9 mouse cellular contexts compared by ENCODE assay signal in genomic region chr4:109116938-109117337, GRCm38 (mm10).
DNase-seq lines count a peak whose midpoint lies in the region; ATAC-seq and TF ChIP-seq lines count a peak whose summit lies in the region.
"Had no signal": no experiment of that assay in that cellular context is flagged by ENCODE, and none has a peak within 500 bp of the region (broad histone marks: within the 10 kb centered on the region; RNA-seq: fewer than 3 reads in every experiment).

No protein-coding gene starts in this region.

- no peak for ATAC-seq in midbrain, postnatal 0 days (ENCODE audit: low FRiP score)
- ATAC-seq in limb, embryonic 13.5 days (ENCODE audit: low FRiP score, low read depth): no peak
- no peak for ATAC-seq in stomach, embryonic 15.5 days (ENCODE audit: insufficient read depth, low FRiP score, low read depth)

- H3K27me3 ChIP-seq in midbrain, embryonic 10.5 days (ENCODE audit: low read depth, poor library complexity, severe bottlenecking): no peaks in the 10 kb centered on the region
- no peaks in the 10 kb centered on the region for H3K27me3 ChIP-seq in midbrain, postnatal 0 days (ENCODE audit: insufficient read depth, low read length)
- H3K27me3 ChIP-seq in limb, embryonic 13.5 days: no peaks in the 10 kb centered on the region
- H3K27me3 ChIP-seq in stomach, embryonic 15.5 days (replicated peaks): no peaks in the 10 kb centered on the region

- no peaks in the 10 kb centered on the region for H3K36me3 ChIP-seq in midbrain, embryonic 10.5 days
- H3K36me3 ChIP-seq in midbrain, postnatal 0 days (ENCODE audit: insufficient read depth, low read length): no peaks in the 10 kb centered on the region
- H3K36me3 ChIP-seq in limb, embryonic 13.5 days: no peaks in the 10 kb centered on the region
- H3K36me3 ChIP-seq in stomach, embryonic 15.5 days: no peaks in the 10 kb centered on the region

- no peaks in the 10 kb centered on the region for H3K9me3 ChIP-seq in midbrain, embryonic 10.5 days (replicated peaks)
- H3K9me3 ChIP-seq in midbrain, postnatal 0 days (ENCODE audit: low read length): no peaks in the 10 kb centered on the region
- H3K9me3 ChIP-seq in limb, embryonic 13.5 days: no peaks in the 10 kb centered on the region
- H3K9me3 ChIP-seq in stomach, embryonic 15.5 days: no peaks in the 10 kb centered on the region

- H3K4me3 ChIP-seq in midbrain, embryonic 10.5 days: peak overlapping the region; percentile 66
- no peak overlapping the region; the same call in 1 of the 2 replicates for H3K4me3 ChIP-seq in midbrain, postnatal 0 days (ENCODE audit: low read depth, low read length)
- H3K4me3 ChIP-seq in limb, embryonic 13.5 days: peak overlapping the region; percentile 52
- H3K4me3 ChIP-seq in stomach, embryonic 15.5 days (replicated peaks): peak overlapping the region; percentile 56; the same call in 1 of the 2 replicates

- no peak overlapping the region for H3K9ac ChIP-seq in midbrain, postnatal 0 days (replicated peaks; ENCODE audit: low read length, poor library complexity, severe bottlenecking)
- H3K9ac ChIP-seq in limb, embryonic 13.5 days: peak overlapping the region; percentile 50; the same call in 1 of the 2 replicates
- H3K9ac ChIP-seq in stomach, embryonic 15.5 days: no peak overlapping the region

- no peak for TF ChIP-seq CTCF in midbrain, postnatal 0 days (IDR thresholded peaks at IDR 0.05)

- H3K27ac ChIP-seq in midbrain, embryonic 10.5 days (replicated peaks): no peak overlapping the region
- H3K27ac ChIP-seq in midbrain, postnatal 0 days (ENCODE audit: low read depth, low read length): no peak overlapping the region
- H3K27ac ChIP-seq in limb, embryonic 13.5 days: no peak overlapping the region
- H3K27ac ChIP-seq in stomach, embryonic 15.5 days: no peak overlapping the region

- DNase-seq in heart, adult 11 months: peak; percentile 29
- DNase-seq in heart, adult 9 months (ENCODE audit: low spot score in 2 of 2): no peak
- DNase-seq in midbrain, embryonic 10.5 days (ENCODE audit: low spot score): no peak
- no peak for DNase-seq in midbrain, postnatal 0 days (ENCODE audit: low spot score)
- no peak for DNase-seq in testis, postnatal 10 days (ENCODE audit: low spot score)
- no peak for DNase-seq in kidney, adult 11 months
- DNase-seq: right cerebral cortex, postnatal 14 days had no signal

- H3K4me1 ChIP-seq in midbrain, embryonic 10.5 days: peaks cover 32% of the 10 kb centered on the region
- H3K4me1 ChIP-seq in midbrain, postnatal 0 days (ENCODE audit: insufficient read depth, low read length): no peaks in the 10 kb centered on the region
- peaks cover 25% of the 10 kb centered on the region for H3K4me1 ChIP-seq in limb, embryonic 13.5 days
- peaks cover 11% of the 10 kb centered on the region for H3K4me1 ChIP-seq in stomach, embryonic 15.5 days

- WGBS in midbrain, embryonic 10.5 days: 59% methylated on average over 6 of the region's 6 CpGs
- WGBS in midbrain, postnatal 0 days: 42% methylated on average over 6 of the region's 6 CpGs
- 21% methylated on average over 6 of the region's 6 CpGs for WGBS in limb, embryonic 13.5 days
- 15% methylated on average over 6 of the region's 6 CpGs for WGBS in stomach, embryonic 15.5 days

- H3K4me2 ChIP-seq in midbrain, postnatal 0 days (ENCODE audit: low read depth, low read length, poor library complexity, severe bottlenecking): no peak overlapping the region
- peak overlapping the region; percentile 72 for H3K4me2 ChIP-seq in limb, embryonic 13.5 days (replicated peaks)
- H3K4me2 ChIP-seq in stomach, embryonic 15.5 days: peak overlapping the region; percentile 77
